Mouse (Mus musculus) kidney, embryonic 16.5 days (tissue): ENCODE measurements around the gene Uncx. TPM values are rescaled to one million over a fixed set of nuclear protein-coding genes. Genes with fewer than 3 reads are reported as not detected.
A peak's percentile ranks its signal among the peaks of the same experiment; 100 is the strongest.

Experiments
- ATAC-seq: fragments of 200-750 bp; cut with Nextera tagmentation; 2 replicates; pipeline ENCODE4 v1.8.0; 2017; ENCODE audit warnings: moderate TSS enrichment; ENCODE audit not compliant: low FRiP score, low TSS enrichment
- H3K27ac ChIP-seq: fragments of 300-500 bp; sonication (generic); 2 replicates; pipeline ENCODE4 v1.5.1; 2014; ENCODE audit warnings: low read length
- H3K27me3 ChIP-seq: fragments of 300-500 bp; sonication (generic); 2 replicates; pipeline ENCODE4 v1.6.1; 2014; ENCODE audit warnings: low read length, control low read depth, mixed read lengths; ENCODE audit not compliant: insufficient read depth
- H3K36me3 ChIP-seq: fragments of 300-500 bp; sonication (generic); 2 replicates; pipeline ENCODE4 v1.6.1; 2014; ENCODE audit warnings: low read length, control low read depth, mixed read lengths; ENCODE audit not compliant: insufficient read depth
- H3K4me1 ChIP-seq: fragments of 300-500 bp; sonication (generic); 2 replicates; pipeline ENCODE4 v1.6.1; 2014; ENCODE audit warnings: low read length, control low read depth, mixed read lengths; ENCODE audit not compliant: insufficient read depth
- H3K4me2 ChIP-seq: fragments of 300-500 bp; sonication (generic); replicated peaks from 2 replicates; pipeline ENCODE4 v1.6.1; 2014; ENCODE audit warnings: low read depth, low read length
- H3K4me3 ChIP-seq: fragments of 300-500 bp; sonication (generic); 2 replicates; pipeline ENCODE4 v1.5.1; 2014; ENCODE audit warnings: mild to moderate bottlenecking, low read length
- H3K9ac ChIP-seq: fragments of 300-500 bp; sonication (generic); replicated peaks from 2 replicates; pipeline ENCODE4 v1.6.1; 2014; ENCODE audit warnings: low read length
- H3K9me3 ChIP-seq: fragments of 300-500 bp; sonication (generic); 2 replicates; pipeline ENCODE4 v1.6.1; 2016; ENCODE audit warnings: low read length, control low read depth
- WGBS: fragments of 180-500 bp; shearing (Covaris S2); extraction: QIAGEN DNeasy Blood & Tissue Kit; methylation state at CpG from one replicate; pipeline ENCODE4 v1.1.7; 2014; 5-methylcytosine and 5-hydroxymethylcytosine counted together
- polyA plus RNA-seq: library from polyadenylated mRNA; unstranded; fragments of >200 nt; fragmentation: Nextera tagmentation; extraction: Ambion mirVana; gene quantifications from 2 replicates; pipeline ENCODE4 v1.2.1, GENCODE M21; 2015

Uncx gene
- polyA plus RNA-seq, 1 experiment from 2014 or later = 52.8 TPM

- WGBS = 75% methylated on average over 4 of the region's 4 CpGs
- Histone ChIP-seq H3K9me3 (no peaks in the 10 kb centered on the region), H3K27ac (no peak overlapping the region), H3K36me3 (no peaks in the 10 kb centered on the region), H3K4me2 (no peak overlapping the region), H3K9ac (no peak overlapping the region), H3K4me1 (no peaks in the 10 kb centered on the region), H3K4me3 (no peak overlapping the region), H3K27me3 (0 out of 2 replicates have a peak, but pooled peaks cover 5% of the 10 kb centered on the region)
- ATAC-seq = no peak
Observed at GRCm38 (mm10) chr5:139512201-139512600, 31.1 kb upstream of the Uncx start.

- no peak overlapping the region for H3K4me2 ChIP-seq
Observed at GRCm38 (mm10) chr5:139516281-139516680, 27.0 kb upstream of the Uncx start.

GRCm38 (mm10) chr5:139520069-139520834, 23.0 kb upstream of the Uncx start:
- no peaks in the 10 kb centered on the region for H3K36me3 ChIP-seq
- no peak overlapping the region for H3K27ac ChIP-seq
- no peak for ATAC-seq
- H3K4me3 ChIP-seq = no peak overlapping the region
- 38% methylated on average over 14 of the region's 14 CpGs for WGBS
- no peak overlapping the region for H3K4me2 ChIP-seq
- no peak overlapping the region for H3K9ac ChIP-seq
- no peaks in the 10 kb centered on the region for H3K9me3 ChIP-seq
- 0 out of 2 replicates have a peak, but pooled peaks cover 2% of the 10 kb centered on the region for H3K27me3 ChIP-seq
- no peaks in the 10 kb centered on the region for H3K4me1 ChIP-seq

More at GRCm38 (mm10) chr5:139516281-139516680, 27.0 kb upstream of the Uncx start:
- no peaks in the 10 kb centered on the region for H3K9me3 ChIP-seq
- no peak overlapping the region for H3K4me3 ChIP-seq
- H3K36me3 ChIP-seq = no peaks in the 10 kb centered on the region
- 0 out of 2 replicates have a peak, but pooled peaks cover 2% of the 10 kb centered on the region for H3K27me3 ChIP-seq
- H3K9ac ChIP-seq = no peak overlapping the region
- no peak overlapping the region for H3K27ac ChIP-seq
- ATAC-seq = no peak
- 31% methylated on average over 11 of the region's 11 CpGs for WGBS
- no peaks in the 10 kb centered on the region for H3K4me1 ChIP-seq

- no peaks in the 10 kb centered on the region for H3K36me3 ChIP-seq
- 59% methylated on average over 10 of the region's 10 CpGs for WGBS
- H3K4me1 ChIP-seq = no peaks in the 10 kb centered on the region
- H3K9me3 ChIP-seq = no peaks in the 10 kb centered on the region
- no peak overlapping the region for H3K4me3 ChIP-seq
- H3K9ac ChIP-seq = no peak overlapping the region
- no peak overlapping the region for H3K27ac ChIP-seq
- no peak for ATAC-seq
- H3K27me3 ChIP-seq = no peaks in the 10 kb centered on the region
- no peak overlapping the region for H3K4me2 ChIP-seq
Observed at GRCm38 (mm10) chr5:139521987-139522386, 21.3 kb upstream of the Uncx start.

GRCm38 (mm10) chr5:139528851-139529250, 14.4 kb upstream of the Uncx start:
- Histone ChIP-seq H3K36me3 (no peaks in the 10 kb centered on the region), H3K4me3 (no peak overlapping the region), H3K4me2 (no peak overlapping the region), H3K9me3 (no peaks in the 10 kb centered on the region), H3K9ac (no peak overlapping the region), H3K27ac (0 out of 2 replicates have a peak overlapping the region, but pooled peaks have one; percentile 7), H3K4me1 (no peaks in the 10 kb centered on the region), H3K27me3 (peaks cover 23% of the 10 kb centered on the region; the same call in 1 of the 2 replicates)
- 34% methylated on average over 7 of the region's 7 CpGs for WGBS
- ATAC-seq = peak; percentile 65; the same call in 1 of the 2 replicates

GRCm38 (mm10) chr5:139535386-139535919, 7.8 kb upstream of the Uncx start:
- Histone ChIP-seq H3K36me3 (no peaks in the 10 kb centered on the region), H3K4me1 (peaks cover 25% of the 10 kb centered on the region), H3K4me3 (peak overlapping the region; percentile 21), H3K9me3 (no peaks in the 10 kb centered on the region), H3K4me2 (peak overlapping the region; percentile 32), H3K27ac (peak overlapping the region; percentile 54; the same call in 1 of the 2 replicates), H3K27me3 (peaks cover 66% of the 10 kb centered on the region), H3K9ac (peak overlapping the region; percentile 20)
- ATAC-seq = peak; percentile 74
- 0% methylated on average over 34 of the region's 34 CpGs for WGBS

- H3K36me3 ChIP-seq = no peaks in the 10 kb centered on the region
- H3K9me3 ChIP-seq = no peaks in the 10 kb centered on the region
- 0 out of 2 replicates have a peak overlapping the region, but pooled peaks have one; percentile 5 for H3K4me2 ChIP-seq
- no peak overlapping the region for H3K4me3 ChIP-seq
- H3K9ac ChIP-seq = no peak overlapping the region; the same call in 1 of the 2 replicates
- peaks cover 70% of the 10 kb centered on the region for H3K27me3 ChIP-seq
- peak; percentile 32 for ATAC-seq
- peaks cover 28% of the 10 kb centered on the region for H3K4me1 ChIP-seq
- H3K27ac ChIP-seq = peak overlapping the region; percentile 54; the same call in 1 of the 2 replicates
- WGBS = 2% methylated on average over 26 of the region's 26 CpGs
Observed at GRCm38 (mm10) chr5:139536211-139536910, 6.9 kb upstream of the Uncx start.

- peak overlapping the region; percentile 61; the same call in 1 of the 2 replicates for H3K27ac ChIP-seq
- no peak; the same call in 1 of the 2 replicates for ATAC-seq
- H3K4me2 ChIP-seq = 0 out of 2 replicates have a peak overlapping the region, but pooled peaks have one; percentile 6
- H3K4me1 ChIP-seq = peaks cover 28% of the 10 kb centered on the region
- no peak overlapping the region for H3K9ac ChIP-seq
- H3K27me3 ChIP-seq = peaks cover 76% of the 10 kb centered on the region
- H3K9me3 ChIP-seq = no peaks in the 10 kb centered on the region
- H3K36me3 ChIP-seq = no peaks in the 10 kb centered on the region
- WGBS = 7% methylated on average over 18 of the region's 18 CpGs
- H3K4me3 ChIP-seq = no peak overlapping the region
Observed at GRCm38 (mm10) chr5:139536911-139537738, 6.2 kb upstream of the Uncx start.

GRCm38 (mm10) chr5:139537739-139538135, 5.6 kb upstream of the Uncx start:
- H3K4me2 ChIP-seq = no peak overlapping the region
- peaks cover 28% of the 10 kb centered on the region for H3K4me1 ChIP-seq
- ATAC-seq = no peak
- H3K36me3 ChIP-seq = no peaks in the 10 kb centered on the region
- H3K27me3 ChIP-seq = peaks cover 76% of the 10 kb centered on the region
- no peak overlapping the region for H3K4me3 ChIP-seq
- WGBS = 3% methylated on average over 3 of the region's 3 CpGs
- H3K9ac ChIP-seq = no peak overlapping the region
- H3K9me3 ChIP-seq = no peaks in the 10 kb centered on the region
- peak overlapping the region; percentile 61; the same call in 1 of the 2 replicates for H3K27ac ChIP-seq
